Mouse (Mus musculus) urinary bladder, postnatal 4 days (tissue): ENCODE measurements around the gene Shmt2.

Experiments used
- DNase-seq, 2 experiments: peaks; one replicate each; pipeline ENCODE4 v3.0.0; 2021 to 2022; ENCODE audit warnings: low spot score in 2 of 2

Gene Shmt2

DNA sequence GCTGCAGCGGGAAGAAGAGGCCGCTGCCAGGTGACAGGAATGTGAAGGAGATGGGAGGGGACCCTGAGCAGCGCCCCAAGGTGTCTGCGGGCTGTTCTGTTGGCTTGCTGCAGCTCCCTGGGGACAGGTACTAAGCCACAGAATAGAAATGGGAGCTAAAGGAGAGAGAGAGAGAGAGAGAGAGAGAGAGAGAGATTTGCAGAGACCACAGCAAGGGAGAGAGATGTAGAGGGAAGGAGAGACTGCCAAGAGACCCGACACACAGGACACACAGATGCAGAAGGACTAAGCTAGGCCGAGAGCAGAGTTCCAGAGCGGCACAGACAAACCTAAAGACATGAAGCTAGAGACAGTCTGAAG lies 10.0 kb downstream of the Shmt2 start:
- DNase-seq, result no peak

DNA sequence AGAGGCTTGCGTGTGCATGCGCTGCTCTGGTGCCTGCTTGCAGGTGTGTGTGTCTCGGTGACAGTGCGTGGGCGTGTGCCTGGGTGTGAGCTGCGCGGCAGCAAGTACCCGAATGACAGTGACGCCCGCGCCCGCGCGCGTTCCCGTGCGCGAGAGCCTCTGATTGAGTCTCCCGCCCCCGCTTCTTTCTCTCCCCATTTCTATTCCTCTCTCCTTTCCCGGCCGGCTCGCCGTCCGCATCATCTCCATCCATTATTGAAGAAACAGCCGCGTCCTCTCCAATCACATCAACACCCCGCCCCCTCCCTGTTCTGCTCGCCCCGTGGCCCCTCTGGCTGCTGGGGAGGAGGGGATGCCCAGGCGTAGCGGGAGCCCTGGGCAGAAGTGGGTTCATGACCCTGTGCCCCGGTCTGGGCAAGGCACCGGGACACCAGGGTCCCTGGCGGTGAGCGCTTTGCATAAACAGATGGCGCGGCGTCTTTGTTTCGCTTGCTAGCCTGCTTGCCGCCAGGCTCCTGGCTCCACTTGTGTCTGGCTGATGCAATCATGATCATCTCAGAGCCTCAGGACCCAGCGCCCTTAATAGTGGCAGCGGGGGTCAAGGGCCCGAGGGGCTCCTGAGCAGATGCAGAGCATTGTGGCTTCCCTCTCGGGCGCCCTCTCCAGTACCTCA lies 10.5 kb downstream of the Shmt2 start:
- no peak for DNase-seq

DNA sequence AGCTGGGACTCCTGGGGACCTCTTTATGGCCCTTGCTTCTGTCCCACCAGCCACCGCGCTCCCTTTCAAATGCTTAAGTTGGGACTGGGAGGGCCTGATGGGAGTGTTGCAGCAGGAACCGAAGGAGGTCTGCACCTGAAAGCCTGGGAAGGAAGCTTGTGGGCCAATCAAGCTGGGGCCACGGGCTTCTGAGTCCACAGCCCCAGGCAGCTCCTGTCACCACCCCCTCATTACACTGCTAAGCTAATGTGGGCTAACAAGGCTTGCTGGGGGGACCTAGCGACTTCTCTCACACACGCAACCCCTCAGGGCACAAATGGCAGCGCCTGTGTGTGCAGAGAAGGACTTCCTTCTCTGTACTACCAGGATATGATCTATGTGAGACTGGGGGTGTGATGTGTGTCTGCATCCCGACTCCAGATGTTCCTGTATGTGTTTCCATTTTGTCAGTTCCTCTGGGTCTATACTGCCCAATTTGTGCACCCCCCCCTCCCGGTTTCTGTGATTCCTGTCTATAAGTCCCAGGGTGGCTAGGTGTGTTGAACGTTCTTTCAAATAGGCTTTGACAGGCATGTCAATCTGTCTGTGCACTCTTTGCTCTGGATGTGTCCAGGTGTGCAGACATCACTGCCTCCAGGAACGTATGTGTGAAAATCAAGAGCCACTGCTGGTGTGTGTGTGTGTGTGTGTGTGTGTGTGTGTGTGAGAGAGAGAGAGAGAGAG lies 11.2 kb downstream of the Shmt2 start:
- no peak for DNase-seq

DNA sequence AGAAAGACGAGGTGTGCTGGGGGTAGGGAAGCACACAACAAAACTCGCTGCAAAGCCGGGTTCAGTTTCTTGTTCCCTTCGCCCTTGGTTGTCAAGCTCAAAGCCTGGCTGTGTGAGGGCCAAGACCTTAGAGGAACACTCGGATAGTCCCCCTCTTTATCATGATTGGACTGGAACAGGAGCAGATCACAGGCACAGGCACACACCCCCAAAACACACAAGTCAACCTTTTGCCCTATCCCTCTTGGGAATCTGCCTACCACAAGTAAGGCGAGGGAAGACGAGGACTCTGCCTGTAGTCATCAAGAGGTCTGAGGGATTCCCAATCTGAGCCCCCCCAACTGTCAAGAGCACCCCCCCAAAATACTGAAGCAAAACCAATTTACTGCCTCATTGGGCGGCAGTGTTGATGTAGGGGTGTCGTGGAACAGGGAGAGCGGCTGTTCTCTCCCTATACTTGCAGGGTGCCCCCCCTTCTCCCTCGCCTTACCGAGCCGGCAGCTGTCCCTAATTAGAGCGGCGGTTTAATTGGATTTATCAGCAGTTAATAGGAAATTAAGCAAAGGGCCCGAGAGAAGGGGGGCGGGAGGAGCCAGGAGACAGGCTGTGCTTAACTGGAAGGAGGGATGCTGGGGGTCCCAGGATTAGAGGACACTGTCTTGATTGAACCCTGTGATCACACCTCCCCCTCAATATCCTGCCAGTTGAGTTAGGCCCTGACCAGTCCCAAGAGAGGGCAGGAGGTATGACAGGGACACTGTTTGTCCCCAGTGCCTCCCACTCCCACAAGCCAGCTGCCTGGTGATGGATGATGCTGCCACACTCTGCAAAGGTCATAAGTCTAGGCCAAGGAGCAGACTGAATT lies 12.2 kb downstream of the Shmt2 start:
- DNase-seq, result no peak

DNA sequence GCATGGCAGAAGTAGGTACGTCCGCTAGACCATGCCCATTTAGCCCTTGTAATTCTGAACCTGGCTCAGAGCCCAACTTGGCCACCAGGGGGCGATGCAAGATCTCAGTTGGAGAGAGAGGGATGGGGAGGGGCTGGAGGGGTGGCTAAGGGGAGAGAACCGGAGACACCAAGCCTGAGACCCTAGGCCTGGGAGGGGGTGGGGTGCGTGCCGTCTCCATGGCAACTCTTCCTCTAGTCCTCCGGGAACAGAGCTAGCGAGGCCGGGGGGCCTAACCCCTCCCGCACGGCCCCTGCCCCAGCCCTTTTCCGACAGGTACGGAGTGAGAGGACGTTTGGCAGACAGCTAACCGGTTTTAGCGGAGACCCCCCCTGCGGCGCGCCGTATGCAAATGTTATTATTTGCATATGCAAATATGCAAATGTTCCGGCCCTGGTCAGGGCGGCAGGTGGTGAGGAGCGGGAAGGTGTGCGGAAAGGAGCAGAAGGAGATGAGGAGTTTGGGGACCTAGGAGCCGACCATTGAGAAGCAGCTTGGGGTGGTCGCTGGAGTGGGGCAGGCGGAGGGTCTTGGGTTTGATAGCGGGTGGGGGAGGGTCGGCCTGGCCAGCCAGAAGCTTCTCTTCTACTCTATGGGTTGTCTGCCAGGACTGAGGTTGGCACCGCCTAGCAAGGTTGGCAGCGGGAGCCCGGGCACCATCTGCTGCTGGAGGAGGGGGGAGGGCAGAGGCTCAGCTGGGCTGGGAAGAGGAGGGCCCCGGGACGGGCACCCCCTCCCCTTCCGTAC lies 13.0 kb downstream of the Shmt2 start:
- DNase-seq, result peak; percentile 69 to 89

DNA sequence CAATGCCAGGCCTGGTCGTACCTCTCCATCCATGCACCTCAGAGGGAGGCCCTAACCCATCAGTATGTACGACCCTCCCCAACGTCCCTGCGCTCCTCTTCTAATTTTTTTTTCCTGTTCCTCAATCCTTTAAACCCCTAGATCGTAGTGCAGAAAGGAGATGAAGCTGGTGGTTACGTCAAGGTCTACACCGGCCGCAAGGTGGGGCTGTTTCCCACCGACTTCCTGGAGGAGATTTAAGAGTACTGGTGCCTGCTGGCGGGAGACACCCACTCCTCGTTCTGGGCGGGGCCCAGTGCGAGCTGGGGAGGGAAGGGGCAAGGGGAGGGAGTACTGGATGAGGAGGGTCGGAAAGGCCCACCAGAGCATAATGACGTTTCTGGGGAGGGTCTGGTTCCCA lies 14.0 kb downstream of the Shmt2 start:
- peak; percentile 64 to 77 for DNase-seq

DNA sequence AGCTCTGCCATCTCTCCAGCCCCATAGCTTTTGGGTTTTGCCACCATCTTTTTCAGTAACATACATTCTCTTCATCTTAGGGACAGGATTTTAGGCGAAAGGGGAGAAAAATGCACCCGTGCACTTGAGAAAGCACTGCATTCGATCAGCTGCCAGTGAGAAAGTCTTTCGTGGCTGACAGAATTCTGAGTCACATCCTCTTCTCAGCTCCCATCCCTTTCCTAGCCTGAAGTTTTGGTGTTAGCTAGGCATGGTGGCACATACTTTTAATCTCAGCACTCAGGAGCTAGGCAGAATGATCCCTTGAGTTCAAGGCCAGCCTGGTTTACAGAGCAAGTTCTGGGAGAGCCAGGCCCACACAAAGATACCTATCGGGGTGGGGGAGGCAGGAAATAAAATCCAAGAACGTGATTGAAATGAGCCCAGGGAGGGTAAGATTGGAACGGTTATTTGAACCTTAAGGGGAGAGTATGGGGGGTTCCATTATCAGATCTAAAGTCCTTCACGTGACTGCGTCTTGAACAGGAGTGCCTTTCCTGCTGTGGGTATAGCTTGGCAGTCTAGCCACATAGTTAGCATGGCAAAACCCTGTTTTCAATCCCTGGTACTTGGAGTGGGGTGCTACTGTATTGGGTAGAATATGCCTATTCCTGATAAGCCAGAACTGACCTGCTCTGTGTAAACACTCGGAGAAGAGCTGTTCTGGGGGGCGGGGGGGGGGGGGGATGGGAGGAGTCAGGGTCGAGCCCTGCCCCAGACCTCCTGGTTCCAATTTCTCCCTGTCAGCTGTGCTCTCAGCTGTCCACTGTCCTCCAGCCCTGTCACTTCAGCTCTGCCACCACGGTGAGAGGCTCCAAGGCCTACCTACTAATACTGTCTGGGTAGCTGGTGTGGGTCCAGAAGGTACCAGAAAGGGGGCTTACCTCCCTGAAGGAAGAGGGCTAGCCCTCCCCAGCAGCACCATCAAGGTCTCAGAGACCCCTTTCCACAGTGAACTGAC lies 21.1 kb downstream of the Shmt2 start, which contains the start of gene Stac3:
TSS of gene Stac3 (plus strand) at position 793 of the 1,000 bp plus-strand sequence.
- DNase-seq, result no peak

DNA sequence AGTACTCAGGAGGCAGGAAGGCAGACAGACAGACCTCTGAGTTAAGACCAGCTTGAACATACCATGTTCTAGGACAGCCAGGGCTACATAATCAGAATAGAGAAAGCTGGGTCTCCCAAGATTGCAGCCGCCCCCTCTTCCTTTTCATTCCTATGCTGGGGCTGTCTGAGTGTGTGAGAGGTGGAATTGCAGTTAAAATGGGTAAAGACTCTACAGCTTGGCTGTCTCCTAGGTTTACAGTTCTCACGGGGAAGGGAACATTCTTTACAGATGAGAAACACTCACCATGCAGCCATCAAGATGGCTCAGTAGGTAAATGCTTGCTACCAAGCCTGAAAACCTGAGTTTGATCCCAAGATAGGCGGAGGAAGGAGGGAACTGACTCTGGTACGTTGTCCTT lies 22.2 kb downstream of the Shmt2 start:
- DNase-seq, result no peak

DNA sequence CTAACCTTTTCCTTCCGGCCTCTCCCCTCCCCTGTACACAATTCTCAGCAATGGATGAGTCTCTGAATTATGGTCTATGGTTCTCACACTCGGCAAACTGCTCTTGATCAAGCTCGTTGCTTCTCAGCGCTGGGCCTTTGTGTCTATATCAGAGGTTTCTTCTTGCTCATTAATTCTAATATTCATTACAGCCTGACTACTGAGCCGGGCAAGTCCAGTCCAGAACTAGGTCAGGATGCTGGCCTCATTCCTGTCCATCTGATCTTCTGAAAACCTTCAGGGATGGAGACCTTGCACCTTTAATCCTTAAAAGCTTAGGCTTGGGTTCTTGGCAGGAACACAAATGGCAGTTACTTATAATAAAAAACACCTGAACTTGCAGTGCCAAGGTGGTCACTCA lies 22.7 kb downstream of the Shmt2 start:
- no peak for DNase-seq

DNA sequence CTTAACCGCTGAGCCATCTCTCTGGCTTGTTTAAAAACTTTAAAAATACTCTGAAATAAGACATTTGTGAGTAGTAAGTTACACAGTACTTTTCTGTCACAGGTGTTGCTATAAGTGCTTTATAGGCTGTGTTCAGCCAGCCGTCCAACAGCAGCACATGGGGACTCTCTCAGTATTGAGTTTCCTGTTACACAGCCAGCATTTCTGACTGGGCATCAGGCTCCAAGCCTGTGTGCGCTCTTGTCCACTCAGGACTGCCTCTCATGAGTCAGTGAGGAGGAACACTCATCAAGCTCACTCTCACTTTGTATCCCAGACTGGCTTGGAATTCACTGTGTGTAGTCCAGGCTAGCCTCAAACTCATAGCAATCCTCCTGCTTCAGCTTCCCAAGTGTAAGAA lies 26.1 kb downstream of the Shmt2 start:
- DNase-seq, result no peak

DNA sequence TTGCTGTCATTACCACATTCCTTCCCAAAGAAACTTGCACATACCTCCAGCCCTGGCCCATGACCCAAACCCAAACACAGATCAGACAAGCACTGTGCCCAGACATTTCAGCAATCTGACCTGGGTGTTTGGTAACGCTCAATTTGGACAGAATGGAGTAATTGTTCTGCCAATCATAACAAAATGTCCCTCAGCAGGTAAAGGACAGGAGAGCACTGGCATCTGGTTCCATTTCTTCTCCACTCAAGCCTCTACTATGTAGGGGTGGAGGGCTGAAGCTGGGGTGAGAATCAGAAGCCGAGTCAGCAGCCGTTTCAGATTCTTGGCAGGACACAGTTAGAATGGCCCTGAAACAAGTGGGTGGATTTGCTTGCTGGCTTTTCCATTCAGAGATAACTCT lies 30.1 kb downstream of the Shmt2 start:
- DNase-seq, result no peak

DNA sequence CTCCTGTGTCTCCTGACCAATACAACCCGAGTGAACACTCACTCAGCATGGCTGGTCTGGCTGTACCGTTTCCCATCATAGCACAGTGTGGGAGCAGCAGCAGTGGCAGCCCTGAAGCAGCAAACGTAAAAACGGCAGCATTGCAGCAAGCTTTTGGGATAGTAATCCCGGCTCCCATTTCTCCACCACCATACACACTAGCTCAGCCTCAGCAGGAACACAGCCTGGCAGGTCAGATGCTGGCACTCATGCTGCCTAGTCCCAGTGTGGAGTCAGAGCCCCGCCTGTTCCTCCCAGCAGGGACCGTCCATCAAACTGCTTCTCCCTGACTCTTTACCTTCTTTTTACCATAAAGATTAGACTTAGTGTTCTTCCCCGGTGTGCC lies 31.1 kb downstream of the Shmt2 start:
- DNase-seq, result no peak

DNA sequence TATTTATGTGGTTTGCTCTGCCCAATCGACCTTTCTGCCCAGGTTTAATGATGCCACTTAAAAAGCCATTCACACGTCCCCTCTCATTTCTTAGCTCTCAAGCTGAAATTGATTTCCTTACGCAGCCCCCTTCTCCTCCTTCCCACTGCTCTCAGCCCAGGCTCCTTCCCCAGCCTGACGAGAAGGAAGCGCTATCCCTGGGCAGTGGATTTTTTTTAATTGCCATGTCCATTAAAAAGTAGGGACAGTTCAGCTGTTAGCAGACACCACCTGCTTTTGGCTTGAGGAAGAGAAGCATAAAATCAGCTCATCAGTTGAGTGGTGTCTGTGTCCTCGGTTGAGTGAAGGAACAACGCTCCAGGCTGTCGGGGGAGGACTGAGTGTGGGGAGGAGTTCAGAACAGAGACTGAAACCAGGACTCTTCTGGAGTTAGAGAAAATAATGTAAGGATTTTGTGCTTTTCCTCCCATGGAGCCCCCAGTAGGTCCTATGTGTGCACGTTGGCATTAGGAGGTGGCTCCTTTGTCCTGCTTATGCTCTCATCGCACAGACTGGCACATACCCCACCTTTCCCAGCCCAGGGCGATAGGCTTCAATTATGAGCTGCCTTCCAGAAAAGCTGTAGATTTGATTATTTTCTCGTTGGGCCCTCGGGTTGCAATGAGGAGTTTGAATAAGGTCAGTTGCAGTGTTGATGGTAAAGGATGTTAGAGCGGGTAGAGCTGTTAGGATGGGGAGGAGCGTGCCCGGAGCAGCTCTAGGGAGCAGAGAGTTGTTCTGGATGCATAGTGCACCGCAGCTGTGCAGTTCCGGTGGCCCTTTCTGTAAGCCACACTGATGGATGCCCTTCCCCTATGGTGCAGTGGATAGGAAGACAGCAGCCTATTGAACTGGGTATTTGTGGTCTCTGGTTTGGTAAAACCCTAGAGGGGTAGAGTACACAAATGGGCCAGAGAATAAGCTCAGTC lies 31.8 kb downstream of the Shmt2 start:
- DNase-seq, result no peak

DNA sequence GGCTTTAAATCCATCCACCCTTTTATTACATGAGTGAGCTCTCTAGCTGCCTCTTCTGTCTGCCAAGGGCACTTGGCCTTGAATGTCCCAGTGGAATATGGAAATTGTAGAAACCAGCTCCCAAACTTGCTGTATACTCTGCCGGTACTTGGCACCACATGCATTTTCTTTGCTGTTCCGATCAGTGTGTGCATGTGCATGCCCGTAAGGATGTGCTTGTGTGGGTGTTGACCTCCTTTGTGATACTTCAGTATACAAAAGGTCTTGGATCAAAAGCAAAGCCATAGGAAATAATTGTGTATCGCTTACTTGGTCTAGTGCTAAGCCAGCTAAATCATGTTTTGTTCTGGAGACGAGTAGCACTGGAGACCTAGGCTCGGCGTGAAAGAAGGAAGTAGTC lies 33.4 kb downstream of the Shmt2 start:
- DNase-seq, result no peak

DNA sequence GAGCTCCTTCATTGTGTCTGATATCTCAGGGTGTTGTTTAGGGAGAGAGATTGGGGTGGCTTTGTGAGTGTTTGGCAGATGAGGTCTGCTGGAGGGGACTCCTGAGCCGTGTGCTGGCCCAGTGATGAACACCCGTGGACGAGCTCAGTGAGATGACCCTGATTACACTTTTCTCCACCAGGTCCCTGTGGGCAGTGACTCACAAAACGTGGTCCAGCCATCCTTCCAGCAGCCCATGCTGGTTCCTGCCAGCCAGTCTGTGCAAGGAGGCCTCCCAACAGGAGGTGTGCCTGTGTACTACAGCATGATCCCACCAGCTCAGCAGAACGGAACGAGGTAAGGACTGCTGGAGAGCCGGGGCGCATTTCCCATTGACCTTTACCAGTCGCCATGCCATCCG lies 37.0 kb downstream of the Shmt2 start:
- no peak for DNase-seq

DNA sequence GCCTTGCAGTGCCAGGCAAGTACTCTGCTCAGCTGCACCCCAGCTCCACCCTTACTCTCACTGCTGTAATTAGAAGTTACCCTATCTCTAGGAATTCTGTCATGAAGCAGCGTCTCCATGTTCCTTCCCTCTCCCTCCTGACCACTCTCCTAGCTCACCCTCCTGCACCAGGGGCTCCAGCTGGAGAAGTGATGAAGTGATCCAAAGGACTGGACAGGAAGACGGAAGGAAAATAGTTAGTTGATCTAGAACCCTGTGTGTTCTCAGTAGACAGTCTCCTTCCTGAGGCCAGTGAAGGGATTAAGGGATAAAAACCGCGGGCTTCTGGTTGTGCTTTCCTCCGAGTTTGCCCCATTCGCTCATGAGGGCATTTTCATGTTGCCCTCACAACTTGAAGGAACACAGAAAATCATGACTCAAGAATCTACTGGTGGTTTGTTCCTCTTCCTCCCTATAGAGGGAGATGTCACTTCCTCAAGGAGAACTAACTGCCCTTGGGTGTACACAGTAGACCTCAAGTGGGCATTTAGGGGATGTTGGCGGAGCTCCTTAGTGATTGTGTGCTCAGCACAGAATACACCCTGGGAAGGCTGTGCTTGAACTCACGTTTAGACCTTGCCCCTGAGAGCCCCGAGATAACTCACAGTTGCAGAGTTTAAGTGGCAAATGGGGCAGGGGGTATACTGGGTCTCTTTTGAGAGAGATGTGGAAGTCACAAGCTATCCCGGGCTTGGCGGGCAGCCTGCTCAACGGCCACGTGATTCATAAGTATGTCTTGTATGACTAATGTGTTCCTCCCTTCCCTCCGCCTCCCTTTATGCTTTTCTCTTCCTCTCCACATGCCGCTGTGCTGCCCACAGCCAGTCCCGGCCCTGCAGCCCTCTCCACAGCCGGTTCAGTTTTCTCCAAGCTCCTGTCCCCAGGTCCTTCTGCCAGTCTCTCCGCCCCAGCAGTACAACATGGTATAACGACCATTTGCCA lies 41.1 kb downstream of the Shmt2 start:
- DNase-seq, result peak in 1 of 2 experiments; percentile 42

DNA sequence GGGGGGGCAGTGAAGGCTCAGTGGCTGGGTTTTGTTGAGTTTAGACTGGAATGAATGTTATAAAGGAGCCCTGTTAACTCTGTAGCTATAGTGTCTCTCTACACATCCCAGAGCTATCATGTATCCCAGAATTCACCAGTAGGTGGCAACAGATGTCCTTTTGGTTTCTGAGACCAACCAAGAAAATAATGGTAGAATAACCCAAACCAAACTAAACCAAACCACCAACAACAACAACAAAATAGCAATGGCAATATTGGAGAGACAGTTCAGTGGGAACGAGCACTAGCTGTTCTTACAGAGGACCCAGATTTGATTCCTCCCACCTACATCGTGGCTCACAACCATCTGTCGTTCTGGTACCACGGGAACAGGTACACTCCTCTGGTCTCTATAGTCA lies 43.1 kb downstream of the Shmt2 start:
- DNase-seq, result no peak

DNA sequence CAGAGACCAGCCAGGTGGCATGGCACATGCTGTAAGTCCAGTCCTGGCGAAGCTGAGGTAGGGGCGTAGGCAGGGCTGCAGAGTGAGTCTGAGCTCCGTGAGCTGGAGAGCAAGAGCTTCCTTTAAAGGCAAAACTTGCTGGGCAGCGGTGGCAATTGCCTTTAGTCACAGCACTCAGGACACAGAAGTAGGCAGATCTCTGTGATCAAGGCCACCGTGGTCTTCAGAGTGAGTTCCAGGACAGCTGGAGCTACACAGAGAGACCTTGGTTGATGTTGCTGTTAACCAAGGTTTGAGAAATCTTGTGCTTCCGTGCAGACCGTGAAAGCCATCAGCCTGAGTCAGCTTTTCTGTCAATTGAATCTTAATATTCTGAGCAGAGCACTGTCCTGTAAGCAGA lies 44.9 kb downstream of the Shmt2 start:
- no peak for DNase-seq
